Mouse (Mus musculus) CH12F3 (cell line): ENCODE results near the gene Prkn.

Experiments
- in situ Hi-C: fragments of 300-500 bp; cut with MboI; formaldehyde crosslinking; loops from 2 replicates; pipeline ENCODE4 v1.14.3; 2020; ENCODE audit warnings: low sequenced_read_pairs

Gene Prkn

DNA sequence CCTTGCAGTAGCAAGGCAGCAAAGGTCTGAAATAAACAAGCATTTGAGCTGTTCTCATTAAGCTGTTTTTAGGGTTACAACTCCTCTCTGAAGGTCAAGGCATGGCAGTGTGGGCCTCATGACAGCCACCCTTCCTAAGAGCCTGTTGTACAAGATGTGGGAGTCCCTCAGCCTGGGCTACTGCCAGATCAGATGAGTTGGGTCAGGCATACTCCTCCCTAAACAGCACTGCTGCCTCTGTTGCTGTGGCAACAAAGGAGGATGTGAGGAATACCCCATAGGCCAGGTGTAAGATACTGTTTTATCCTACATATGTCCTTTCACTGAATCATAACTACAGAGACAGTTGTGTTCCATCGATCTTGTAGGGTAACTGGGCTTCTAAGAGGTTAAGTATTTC, 882.3 kb downstream of the Prkn start:
- in situ Hi-C loops = no loop called here

DNA sequence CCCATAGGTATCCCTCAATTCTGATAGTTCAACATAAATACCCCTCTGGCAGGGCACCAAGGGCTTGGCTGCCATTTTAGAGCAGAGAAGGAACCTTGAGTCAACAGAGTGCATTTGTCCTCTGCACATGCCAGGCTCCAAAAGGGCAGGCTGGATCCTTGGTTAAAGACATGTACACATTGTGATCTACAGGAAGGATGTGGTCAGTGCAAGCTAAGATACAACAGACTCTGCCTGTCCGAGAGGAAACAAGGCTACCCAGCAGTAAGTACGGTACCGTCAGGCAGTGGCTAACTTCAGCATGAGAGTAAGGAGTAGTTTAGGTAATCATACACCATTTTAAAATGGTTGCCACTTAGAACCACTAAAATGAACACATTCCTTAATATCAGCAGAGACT, 884.0 kb downstream of the Prkn start:
- in situ Hi-C loops = no loop called here

DNA sequence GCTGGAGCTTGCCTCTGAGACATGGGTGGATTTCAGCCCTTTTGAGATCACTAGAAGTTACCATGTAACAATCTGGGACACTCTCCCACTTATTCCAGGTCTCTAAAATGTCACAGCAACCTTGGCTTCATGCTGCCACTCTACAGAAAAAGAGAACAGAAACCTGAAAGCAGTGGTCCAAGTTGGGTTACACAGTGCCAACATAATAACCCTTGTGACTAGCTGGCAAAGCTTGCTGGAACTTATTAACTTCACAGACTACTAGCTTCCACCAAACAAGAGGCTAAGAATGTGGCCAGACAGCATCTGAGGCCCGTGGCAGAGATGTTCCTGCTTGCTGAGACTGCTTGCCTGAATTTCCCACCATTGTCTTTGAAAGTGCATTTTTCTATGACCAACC, 886.9 kb downstream of the Prkn start:
- in situ Hi-C loops = no loop called here

DNA sequence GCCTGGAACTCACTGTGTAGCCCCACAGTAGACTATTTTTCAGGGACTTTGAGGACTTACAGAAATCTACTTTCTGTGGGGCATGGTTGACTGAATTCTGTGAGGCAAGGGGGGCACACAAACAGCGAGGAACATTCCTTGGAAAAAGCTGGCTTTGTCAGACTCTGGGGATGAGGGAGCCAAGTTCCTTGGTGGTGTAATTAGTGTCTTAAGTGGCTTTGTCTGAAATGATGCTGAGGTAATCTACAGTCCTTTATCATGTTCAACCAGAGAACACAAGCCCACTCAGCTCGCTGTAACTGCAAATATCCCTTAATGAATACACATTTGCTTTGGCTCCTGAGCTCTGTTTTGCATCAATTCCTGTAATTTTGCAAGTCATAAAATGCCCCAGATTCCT, 888.1 kb downstream of the Prkn start:
- in situ Hi-C loops = no loop called here

DNA sequence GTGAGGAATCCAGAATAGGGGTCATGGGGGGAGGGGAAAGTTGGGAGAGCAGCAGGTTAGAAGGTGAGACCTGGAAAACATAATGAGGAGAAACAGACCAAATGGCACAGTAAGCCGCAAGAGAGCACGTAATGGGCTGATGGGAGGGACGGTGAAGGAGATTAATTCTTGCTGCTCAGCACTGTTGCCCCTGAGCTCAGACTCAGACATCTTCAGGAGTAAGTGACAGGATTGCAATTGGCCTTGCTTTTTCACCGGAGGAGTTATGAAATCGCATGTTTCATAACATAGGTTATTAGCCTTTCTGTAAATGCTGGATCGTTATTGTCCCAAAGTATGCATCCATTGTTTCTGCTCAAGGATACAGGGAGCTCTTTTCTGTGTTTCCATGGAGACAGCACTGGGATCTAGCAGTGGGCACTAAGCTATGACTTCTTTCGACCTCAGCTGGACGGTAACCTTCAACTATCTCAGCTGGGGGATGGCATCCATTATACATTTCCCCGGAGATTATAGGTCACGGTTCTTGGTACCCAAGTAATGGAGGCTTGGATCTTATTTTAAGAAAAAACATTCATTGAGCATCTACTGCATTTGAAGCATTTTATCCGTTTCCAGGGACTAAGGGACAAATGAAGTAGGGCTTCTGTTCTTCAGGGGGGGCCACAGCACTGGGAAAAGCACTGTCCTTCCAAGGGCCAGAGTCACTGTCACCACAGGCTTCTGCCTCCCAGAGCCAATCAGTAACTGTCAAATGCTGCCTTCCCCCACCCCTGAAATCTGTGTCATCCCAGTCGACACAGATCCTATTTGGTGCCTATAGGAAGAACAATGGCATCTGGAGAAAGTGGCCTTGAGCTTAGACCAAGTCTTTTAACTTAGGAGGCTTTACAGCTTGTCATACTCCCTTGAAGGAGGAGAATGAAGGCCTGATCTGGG, 890.7 kb downstream of the Prkn start:
- in situ Hi-C loops = no loop called here

DNA sequence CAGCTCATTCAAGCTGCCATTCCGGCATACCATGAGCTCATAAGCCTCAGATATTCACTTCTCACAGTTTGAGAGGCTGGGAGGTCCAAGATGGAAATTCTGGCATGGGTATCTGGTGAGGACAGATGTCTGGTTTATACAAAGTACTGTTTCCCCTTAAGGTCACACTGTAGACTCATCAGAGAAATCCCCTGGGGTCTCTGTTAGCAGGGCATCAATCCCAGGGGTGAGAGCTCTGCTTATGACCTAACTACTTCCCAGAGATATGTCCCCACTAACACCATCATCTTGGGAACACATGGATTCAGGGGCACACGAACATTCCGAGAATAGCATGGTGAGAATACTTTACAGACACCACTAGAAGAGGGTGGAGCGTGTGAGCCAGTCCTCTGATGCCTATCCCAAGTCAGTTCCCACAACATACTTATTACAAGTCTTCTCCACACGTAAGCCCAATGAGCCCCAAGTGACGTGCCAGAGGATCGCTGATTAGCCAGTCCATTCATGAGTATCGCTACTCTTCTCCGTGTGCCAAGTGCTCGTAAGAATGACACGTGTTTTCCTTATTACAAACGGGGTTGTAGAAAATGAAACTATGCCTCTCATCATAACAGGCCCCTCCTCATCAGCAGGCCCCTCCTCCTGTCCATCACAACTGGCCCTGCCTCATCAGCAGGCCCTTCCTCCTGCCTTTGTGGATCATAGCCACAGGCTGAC, 895.1 kb downstream of the Prkn start:
- in situ Hi-C loops = no loop called here

DNA sequence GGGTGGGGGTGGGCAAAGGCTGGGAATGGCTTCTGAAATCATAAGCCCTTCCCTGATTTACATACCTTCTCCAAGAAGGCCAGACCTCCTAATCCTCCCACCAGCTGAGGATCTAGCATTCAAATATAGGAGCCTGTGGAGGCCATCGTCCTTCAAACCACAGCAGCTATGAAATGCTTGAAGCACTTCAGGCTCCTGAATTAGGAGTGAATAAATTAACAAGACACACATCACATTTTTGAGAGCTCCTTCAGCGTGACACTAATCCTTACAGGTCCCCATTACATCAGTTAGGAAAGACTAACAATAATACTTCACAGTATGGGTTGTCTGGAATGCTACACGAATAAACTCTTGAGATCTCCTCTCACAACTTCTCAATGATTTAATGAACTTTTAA, 896.3 kb downstream of the Prkn start:
- in situ Hi-C loops = no loop called here

DNA sequence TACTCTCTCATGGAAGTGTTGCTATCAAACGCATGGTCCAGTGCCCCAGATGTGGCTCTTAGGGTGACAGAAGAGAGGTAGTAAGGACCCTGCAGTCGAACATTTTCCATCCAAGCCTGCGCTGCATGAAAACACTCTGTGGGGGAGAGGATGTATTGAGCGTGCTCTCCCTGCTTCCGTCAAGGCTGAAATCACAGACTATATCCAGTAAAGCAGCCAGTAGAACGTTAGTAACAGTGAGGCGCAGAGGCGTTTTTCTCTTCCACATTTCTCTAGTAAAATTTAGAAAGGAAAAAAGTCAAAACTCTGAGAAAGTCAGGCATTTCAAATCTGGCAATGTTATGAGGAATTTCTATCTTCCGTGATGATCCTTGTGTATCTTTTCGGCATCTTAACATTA, 897.7 kb downstream of the Prkn start:
- in situ Hi-C loops = no loop called here

DNA sequence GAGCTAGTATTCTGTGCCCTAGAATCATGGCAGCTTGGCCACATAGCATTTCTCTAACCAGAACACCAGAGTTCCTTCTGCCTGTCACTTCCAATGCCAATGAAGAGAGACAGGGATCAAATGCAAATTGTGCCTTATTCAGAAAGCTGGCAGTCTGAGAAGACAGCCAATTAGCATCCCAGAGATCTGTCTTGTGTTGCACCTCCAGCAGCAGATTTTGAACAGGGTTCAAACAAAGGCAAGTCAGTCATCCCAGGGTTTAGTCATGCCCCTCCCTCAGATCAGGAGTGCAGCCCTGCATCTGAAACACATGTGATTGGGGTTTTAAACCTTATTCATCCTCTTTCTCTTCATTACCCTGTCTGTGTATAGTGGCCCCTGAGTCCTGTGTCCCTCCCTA, 900.5 kb downstream of the Prkn start:
- in situ Hi-C loops = no loop called here

DNA sequence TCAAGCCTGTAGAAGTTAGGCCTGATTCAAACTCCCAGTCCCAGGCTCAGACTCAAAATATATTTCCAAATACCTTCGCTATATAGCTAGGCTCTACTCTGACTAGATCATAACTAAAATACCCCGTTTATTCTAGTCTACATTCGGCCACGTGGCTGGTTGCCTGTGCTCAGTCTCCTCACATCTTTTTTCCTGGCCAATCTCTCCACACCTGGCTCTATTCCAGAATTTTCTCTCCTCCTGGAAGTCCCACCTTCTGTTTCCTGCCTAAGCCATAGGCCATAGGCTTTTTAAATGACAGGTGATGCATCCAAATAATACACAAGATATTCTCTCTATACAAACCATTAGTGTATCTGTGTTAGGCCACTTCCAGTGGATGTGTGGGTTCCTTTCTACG, 901.0 kb downstream of the Prkn start:
- in situ Hi-C loops = no loop called here

DNA sequence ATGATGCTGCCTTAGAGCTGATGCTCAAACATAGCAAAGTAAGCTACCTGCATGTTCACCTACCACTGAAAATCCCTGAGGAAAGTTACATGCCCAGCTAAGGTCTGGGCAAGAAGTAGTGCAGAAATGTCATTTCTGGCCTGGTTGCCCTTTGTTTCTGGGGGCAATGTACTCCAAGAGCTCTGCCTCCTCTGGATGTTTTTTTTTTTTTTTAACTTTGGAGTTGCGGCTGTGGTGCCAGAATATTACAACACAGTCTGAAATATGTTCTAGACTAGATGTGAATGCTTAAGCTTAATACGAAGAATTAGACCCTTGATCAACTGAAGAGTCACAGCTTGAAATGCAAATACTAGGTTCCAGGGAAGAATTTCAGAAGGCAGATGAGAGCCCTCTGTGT, 911.1 kb downstream of the Prkn start:
- in situ Hi-C loops = no loop called here

DNA sequence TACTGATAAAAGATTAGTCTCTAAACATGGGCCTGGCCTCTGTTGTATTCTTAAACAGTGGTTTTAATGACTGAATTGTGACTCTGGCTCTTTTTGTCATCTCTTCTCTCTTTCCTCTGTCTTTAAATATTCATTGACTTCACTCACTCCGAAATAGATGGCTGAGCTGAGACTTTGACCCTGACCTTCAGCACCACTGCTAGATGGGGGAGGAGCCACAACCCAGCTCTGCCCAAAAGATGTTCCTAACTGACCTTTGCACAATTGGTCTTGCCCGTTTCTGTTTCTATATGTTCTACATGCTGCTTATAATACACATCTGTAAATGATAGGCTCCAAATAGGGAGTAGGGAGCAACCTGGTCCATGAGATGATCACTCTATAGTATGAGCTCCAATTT, 912.5 kb downstream of the Prkn start:
- in situ Hi-C loops = no loop called here

DNA sequence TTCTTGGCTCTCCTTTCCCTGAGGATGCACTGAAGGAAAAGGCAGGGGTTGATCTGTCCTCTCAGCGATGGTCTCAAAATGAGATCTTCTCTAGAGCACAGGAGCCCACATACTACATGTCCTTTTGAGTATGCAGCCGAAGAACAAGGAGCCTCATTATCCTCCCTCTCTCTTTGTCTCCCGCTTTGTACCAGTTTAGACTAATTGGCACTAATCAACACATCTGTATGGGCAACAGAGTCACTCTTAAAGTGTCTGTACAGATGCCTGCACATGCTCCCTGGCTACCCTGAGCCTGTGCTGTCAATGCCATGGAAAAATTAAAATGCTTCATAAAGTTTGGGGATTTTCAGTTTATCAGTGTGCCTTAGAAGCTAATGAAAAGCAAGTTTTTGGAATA, 924.9 kb downstream of the Prkn start:
- in situ Hi-C loops = no loop called here

DNA sequence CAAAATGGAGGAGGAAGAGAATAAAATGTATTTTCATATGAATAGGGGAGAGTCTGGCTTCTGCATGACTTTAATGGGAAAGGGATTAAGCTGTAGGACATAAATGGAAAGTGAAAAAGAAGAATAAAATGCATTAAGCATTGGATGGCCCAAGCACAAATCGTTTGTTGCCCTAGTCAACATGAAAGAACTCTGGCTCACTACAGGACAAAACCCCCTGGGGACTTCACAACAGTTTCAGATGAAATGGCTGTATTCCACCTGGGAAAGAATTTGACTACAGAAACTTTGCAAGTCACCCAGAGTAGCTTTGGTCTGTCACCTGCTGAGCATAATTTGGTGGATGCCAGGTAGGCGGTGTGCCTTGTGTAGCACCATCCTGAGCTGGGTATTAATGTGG, 925.4 kb downstream of the Prkn start:
- in situ Hi-C loops = no loop called here

DNA sequence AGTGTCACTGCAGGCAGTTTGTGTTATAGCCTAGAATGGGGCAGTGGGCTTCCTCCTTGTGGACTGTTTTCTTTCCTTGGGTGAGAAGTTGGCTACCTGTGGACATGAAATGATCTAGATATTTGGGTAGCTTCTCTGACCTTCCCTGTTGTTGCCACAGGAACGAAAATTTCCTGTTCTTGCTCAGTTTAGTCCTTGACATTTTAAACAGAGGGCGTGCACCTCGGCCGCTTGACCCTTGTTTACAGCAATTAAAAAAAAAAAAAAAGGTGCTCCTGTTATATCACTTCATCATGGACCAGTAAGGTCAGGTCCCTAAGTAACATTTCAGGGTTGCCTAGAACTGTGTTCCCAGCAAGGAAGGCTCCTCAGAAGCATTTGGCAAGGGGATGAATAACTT, 927.1 kb downstream of the Prkn start:
- in situ Hi-C loops = no loop called here

DNA sequence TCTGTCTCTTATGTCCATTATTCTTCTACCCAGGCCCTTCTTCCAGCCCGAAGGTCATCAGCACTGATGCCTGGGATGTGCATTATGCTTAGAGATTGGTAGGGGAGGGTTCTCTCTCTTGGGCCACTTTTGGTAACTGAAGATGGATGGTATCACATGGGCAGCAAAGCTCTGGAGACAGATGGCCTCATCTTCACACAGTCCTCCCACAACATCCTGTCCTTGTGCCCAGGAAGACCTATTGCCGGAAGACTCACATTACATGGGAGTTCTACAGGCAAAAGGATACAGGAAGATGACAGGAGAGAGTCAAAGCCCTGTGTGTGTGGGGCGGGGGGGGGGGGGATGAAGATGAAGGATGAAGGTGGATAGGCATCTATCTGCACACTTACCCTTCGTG, 928.2 kb downstream of the Prkn start:
- in situ Hi-C loops = no loop called here

DNA sequence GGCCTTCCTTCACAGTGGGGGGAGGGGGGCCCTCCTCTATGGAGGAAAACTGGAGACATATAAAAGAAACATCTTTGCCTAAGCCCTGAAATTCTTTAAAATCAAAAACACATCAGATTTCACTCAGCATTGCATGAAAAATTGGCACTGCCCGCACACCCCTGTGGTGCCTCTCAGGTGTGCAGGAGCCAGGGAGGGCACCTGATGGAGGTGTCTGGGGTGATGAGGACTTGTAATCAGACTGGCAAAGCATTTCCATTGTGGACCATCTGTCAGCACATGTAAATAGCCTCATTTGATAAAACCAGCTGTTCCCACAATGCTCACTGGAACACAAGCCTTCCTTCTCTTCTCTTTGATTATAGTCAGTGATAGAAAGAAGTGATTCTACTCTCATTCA, 928.8 kb downstream of the Prkn start:
- in situ Hi-C loops = no loop called here

DNA sequence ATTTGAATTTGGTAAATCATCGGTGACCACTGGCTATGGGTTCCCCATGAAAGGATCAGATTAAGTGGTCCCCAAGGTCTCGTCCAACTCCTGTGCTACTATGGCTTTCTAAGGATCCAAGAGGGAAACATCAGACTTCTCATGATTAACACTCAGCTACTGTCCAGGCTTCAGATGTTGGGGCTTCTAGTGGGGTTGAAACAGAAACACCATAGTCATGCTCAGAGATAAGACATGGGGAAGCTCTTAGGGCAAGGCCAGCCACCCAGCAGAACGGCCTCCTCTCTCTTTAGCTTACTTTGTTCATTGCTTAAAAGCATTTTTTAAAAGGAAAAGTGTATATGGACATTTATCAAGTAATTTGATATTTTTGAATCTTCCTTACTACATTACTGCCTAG, 929.3 kb downstream of the Prkn start:
- in situ Hi-C loops = no loop called here

DNA sequence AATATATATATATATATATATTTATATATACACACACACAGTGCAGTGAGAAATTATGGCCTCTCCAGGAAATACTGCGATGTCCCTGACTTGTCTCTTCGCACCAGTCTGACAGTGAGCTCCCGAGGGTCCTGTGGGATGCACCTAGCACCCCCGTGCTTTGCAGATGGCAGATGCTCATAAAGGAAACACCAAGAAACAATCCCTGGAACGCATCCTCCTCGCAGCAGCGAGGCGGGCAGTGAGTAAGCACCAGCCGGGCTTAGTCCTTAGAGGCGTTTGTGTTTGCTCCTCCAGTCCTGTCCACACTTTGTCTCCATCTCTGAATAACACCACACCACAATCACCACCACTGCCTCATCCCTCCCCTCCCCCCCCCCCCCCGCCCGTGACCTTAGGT, 939.4 kb downstream of the Prkn start:
- in situ Hi-C loops = no loop called here

DNA sequence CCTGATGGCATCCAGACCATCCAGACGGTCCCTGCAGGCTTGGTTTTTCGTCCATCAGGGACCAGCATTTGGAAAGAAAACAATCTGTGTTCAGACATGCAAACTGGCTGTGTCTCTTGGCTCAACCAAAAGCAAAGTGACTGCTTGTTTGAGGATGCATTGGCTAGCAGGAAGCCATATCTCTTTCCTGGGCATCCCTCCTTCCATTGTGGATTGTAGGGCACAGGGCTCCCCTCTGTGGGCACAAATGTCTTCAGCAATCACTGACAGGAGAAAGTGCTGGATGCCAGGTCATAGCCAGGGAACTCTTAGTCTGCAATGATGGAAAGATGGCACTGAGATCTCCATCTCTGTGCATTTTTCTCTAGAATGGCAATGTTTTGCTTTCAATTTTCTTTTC, 939.8 kb downstream of the Prkn start:
- in situ Hi-C loops = no loop called here

DNA sequence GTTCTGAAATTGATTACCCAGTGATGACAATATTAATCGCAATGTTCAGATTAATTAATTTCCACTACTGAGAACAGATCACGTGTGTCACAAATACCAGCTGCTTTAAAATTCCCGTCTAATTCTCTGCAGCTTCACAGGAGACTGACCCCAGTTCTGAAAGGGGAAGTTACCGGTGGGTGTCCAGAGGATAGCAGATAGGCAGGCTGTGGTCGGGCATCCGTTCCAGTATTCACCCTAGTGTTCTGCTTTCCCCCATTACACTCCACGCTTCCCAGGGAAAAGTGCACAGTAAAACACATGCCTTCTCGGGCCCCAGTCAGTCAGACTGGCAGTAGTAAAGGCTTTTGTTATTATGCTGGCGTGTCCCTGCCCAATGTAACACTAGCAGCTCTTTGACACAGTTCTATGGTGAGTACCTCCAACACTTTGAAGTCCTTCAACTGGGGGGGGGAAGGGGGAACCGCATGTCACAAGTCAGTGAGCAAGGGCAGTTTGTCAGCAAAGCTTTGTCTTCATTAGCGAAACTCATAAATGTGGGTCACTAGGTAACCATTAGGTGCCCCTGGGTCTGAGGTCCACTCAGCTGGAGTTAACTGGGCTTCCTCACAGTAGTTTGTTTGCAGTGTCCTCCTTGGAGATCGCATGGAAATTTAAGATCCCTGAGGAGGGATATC, 940.8 kb downstream of the Prkn start:
- in situ Hi-C loops = no loop called here
